Mouse (Mus musculus): ENCODE measurements around the gene BC052040. TPM values are rescaled to one million over a fixed set of nuclear protein-coding genes. Genes with fewer than 3 reads are reported as not detected.

The BC052040 gene
- total and polyA plus RNA-seq, 3 experiments = 9.8 to 64.0 (median 11.0) TPM

GRCm38 (mm10) chr2:115543212-115543611 is 38.3 kb upstream of the BC052040 start:
- no peaks in the 10 kb centered on the region for H3K27me3 ChIP-seq (ENCODE audit: insufficient read depth, low read length)
- H3K36me3 ChIP-seq (replicated peaks) = no peaks in the 10 kb centered on the region
- DNase-seq (ENCODE audit: low spot score) (no peak), ATAC-seq (ENCODE audit: extremely low read depth, insufficient number of reproducible peaks, low FRiP score, poor library complexity, severe bottlenecking) (no peak)
- H3K4me1 ChIP-seq (ENCODE audit: insufficient read depth, low read depth, low read length) = no peaks in the 10 kb centered on the region
- no peaks in the 10 kb centered on the region for H3K9me3 ChIP-seq (replicated peaks)
- TF ChIP-seq GATA2 (IDR thresholded peaks at IDR 0.05; ENCODE audit: borderline replicate concordance, low read depth, low read length) (no peak), GATA1 (IDR thresholded peaks at IDR 0.05; ENCODE audit: borderline replicate concordance, low read length) (no peak), POLR2AphosphoS5 (IDR thresholded peaks at IDR 0.05; ENCODE audit: insufficient replicate concordance, low read depth, low read length) (no peak), TAL1 (conservative IDR thresholded peaks at IDR 0.05; ENCODE audit: low read depth, low read length) (no peak), CTCF (IDR thresholded peaks at IDR 0.05; ENCODE audit: low read depth, low read length) (no peak)
- H3K4me3 ChIP-seq (ENCODE audit: low read depth, low read length) = no peak overlapping the region

DNA sequence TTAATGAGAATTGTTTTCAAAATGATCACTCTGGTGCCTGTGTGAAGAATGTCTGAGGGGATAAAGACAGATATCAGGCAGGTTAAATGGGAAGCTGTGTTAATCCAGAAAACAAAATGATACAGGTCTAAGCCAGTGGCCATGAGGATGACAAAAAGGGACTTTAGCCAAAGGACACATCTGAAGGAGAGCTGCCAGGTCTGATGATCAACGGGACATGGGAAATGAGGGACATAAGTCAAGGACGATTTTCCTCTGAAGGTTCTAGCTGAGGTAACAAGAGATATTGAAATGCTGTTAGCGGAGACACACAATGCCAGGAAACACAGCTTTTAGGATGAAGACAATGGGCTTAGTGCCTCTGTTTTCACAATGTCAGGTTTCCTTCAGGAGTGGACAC is 29.6 kb upstream of the BC052040 start:
- DNase-seq (ENCODE audit: low spot score) (no peak), ATAC-seq (ENCODE audit: extremely low read depth, insufficient number of reproducible peaks, low FRiP score, poor library complexity, severe bottlenecking) (no peak)
- Histone ChIP-seq H3K27me3 (ENCODE audit: insufficient read depth, low read length) (no peaks in the 10 kb centered on the region), H3K9me3 (replicated peaks) (no peaks in the 10 kb centered on the region), H3K4me1 (ENCODE audit: insufficient read depth, low read depth, low read length) (no peaks in the 10 kb centered on the region), H3K4me3 (ENCODE audit: low read depth, low read length) (no peak overlapping the region), H3K36me3 (replicated peaks) (no peaks in the 10 kb centered on the region)
- TF ChIP-seq GATA1 (IDR thresholded peaks at IDR 0.05; ENCODE audit: borderline replicate concordance, low read length) (no peak), TAL1 (conservative IDR thresholded peaks at IDR 0.05; ENCODE audit: low read depth, low read length) (no peak), POLR2AphosphoS5 (IDR thresholded peaks at IDR 0.05; ENCODE audit: insufficient replicate concordance, low read depth, low read length) (no peak), CTCF (IDR thresholded peaks at IDR 0.05; ENCODE audit: low read depth, low read length) (no peak), GATA2 (IDR thresholded peaks at IDR 0.05; ENCODE audit: borderline replicate concordance, low read depth, low read length) (no peak)

- no peak for ATAC-seq (ENCODE audit: extremely low read depth, insufficient number of reproducible peaks, low FRiP score, poor library complexity, severe bottlenecking)
Observed at GRCm38 (mm10) chr2:115562155-115562827, 19.2 kb upstream of the BC052040 start.

DNA sequence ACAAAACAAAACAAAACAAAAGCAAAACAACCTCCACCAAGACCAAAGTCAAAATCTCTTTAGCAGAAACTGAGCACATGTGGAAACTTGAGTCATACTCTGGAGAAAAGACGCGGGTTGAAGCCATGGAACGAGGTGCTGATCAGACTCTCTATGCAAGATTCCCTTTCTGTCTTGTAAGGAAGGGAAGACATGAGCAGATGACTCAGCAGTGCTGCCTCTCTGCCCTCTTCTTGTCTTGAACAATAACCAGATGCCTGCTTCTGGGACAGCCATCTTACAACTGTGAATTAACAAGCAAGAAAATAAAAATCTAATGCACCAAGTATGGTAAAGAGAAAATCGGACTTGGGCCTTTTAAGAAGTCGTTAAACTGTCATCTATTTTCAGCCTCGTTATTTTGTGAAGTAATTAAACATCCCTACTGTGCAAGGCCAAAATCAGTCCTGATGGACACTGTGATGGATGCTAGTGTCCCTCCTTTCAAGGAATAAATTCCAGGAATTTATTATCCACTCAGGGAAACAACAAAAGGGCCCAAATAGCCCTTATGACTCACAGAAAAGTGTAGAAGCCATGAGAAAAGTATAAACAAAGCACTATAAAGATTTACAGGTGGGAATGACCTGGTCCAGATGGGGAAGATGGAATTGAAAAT is 18.0 kb upstream of the BC052040 start:
- Histone ChIP-seq H3K4me3 (ENCODE audit: low read depth, low read length) (no peak overlapping the region), H3K4me1 (ENCODE audit: insufficient read depth, low read depth, low read length) (no peaks in the 10 kb centered on the region), H3K27me3 (ENCODE audit: insufficient read depth, low read length) (0 out of 2 replicates have a peak, but pooled peaks cover 6% of the 10 kb centered on the region), H3K36me3 (replicated peaks) (no peaks in the 10 kb centered on the region), H3K9me3 (replicated peaks) (no peaks in the 10 kb centered on the region)
- no peak for DNase-seq (ENCODE audit: low spot score)
- ATAC-seq (ENCODE audit: extremely low read depth, insufficient number of reproducible peaks, low FRiP score, poor library complexity, severe bottlenecking) = no peak
- no peak for TF ChIP-seq POLR2AphosphoS5 (IDR thresholded peaks at IDR 0.05; ENCODE audit: insufficient replicate concordance, low read depth, low read length)
- TF ChIP-seq GATA2 (IDR thresholded peaks at IDR 0.05; ENCODE audit: borderline replicate concordance, low read depth, low read length) = no peak
- TF ChIP-seq TAL1 (conservative IDR thresholded peaks at IDR 0.05; ENCODE audit: low read depth, low read length) = no peak
- TF ChIP-seq CTCF (IDR thresholded peaks at IDR 0.05; ENCODE audit: low read depth, low read length) = no peak
- TF ChIP-seq GATA1 (IDR thresholded peaks at IDR 0.05; ENCODE audit: borderline replicate concordance, low read length) = no peak

More at GRCm38 (mm10) chr2:115562155-115562827, 19.2 kb upstream of the BC052040 start:
- H3K27me3 ChIP-seq (ENCODE audit: insufficient read depth, low read length) = 0 out of 2 replicates have a peak, but pooled peaks cover 6% of the 10 kb centered on the region
- H3K36me3 ChIP-seq (replicated peaks) = no peaks in the 10 kb centered on the region
- H3K4me3 ChIP-seq (ENCODE audit: low read depth, low read length) = no peak overlapping the region
- no peak for TF ChIP-seq POLR2AphosphoS5 (IDR thresholded peaks at IDR 0.05; ENCODE audit: insufficient replicate concordance, low read depth, low read length)
- no peaks in the 10 kb centered on the region for H3K4me1 ChIP-seq (ENCODE audit: insufficient read depth, low read depth, low read length)
- DNase-seq (ENCODE audit: low spot score) = no peak
- H3K9me3 ChIP-seq (replicated peaks) = no peaks in the 10 kb centered on the region

- H3K27me3 ChIP-seq (ENCODE audit: insufficient read depth, low read length) = 0 out of 2 replicates have a peak, but pooled peaks cover 5% of the 10 kb centered on the region
- TF ChIP-seq GATA1 (IDR thresholded peaks at IDR 0.05; ENCODE audit: borderline replicate concordance, low read length) = no peak
- TF ChIP-seq TAL1 (conservative IDR thresholded peaks at IDR 0.05; ENCODE audit: low read depth, low read length) = no peak
- no peak for TF ChIP-seq GATA2 (IDR thresholded peaks at IDR 0.05; ENCODE audit: borderline replicate concordance, low read depth, low read length)
- no peak for TF ChIP-seq CTCF (IDR thresholded peaks at IDR 0.05; ENCODE audit: low read depth, low read length)
- no peak for TF ChIP-seq POLR2AphosphoS5 (IDR thresholded peaks at IDR 0.05; ENCODE audit: insufficient replicate concordance, low read depth, low read length)
- no peaks in the 10 kb centered on the region for H3K9me3 ChIP-seq (replicated peaks)
- no peaks in the 10 kb centered on the region for H3K36me3 ChIP-seq (replicated peaks)
- DNase-seq (ENCODE audit: low spot score) = no peak
- no peak overlapping the region for H3K4me3 ChIP-seq (ENCODE audit: low read depth, low read length)
- H3K4me1 ChIP-seq (ENCODE audit: insufficient read depth, low read depth, low read length) = no peaks in the 10 kb centered on the region
- ATAC-seq (ENCODE audit: extremely low read depth, insufficient number of reproducible peaks, low FRiP score, poor library complexity, severe bottlenecking) = no peak
Observed at GRCm38 (mm10) chr2:115571996-115572395, 9.5 kb upstream of the BC052040 start.

GRCm38 (mm10) chr2:115574802-115575201 is 6.7 kb upstream of the BC052040 start:
- DNase-seq (ENCODE audit: low spot score) (no peak), ATAC-seq (ENCODE audit: extremely low read depth, insufficient number of reproducible peaks, low FRiP score, poor library complexity, severe bottlenecking) (no peak)
- no peak overlapping the region for H3K4me3 ChIP-seq (ENCODE audit: low read depth, low read length)
- H3K36me3 ChIP-seq (replicated peaks) = peaks cover 2% of the 10 kb centered on the region
- peaks cover 10% of the 10 kb centered on the region; the same call in 1 of the 2 replicates for H3K4me1 ChIP-seq (ENCODE audit: insufficient read depth, low read depth, low read length)
- H3K9me3 ChIP-seq (replicated peaks) = no peaks in the 10 kb centered on the region
- TF ChIP-seq GATA1 (IDR thresholded peaks at IDR 0.05; ENCODE audit: borderline replicate concordance, low read length) (no peak), GATA2 (IDR thresholded peaks at IDR 0.05; ENCODE audit: borderline replicate concordance, low read depth, low read length) (no peak), TAL1 (conservative IDR thresholded peaks at IDR 0.05; ENCODE audit: low read depth, low read length) (no peak), POLR2AphosphoS5 (IDR thresholded peaks at IDR 0.05; ENCODE audit: insufficient replicate concordance, low read depth, low read length) (no peak), CTCF (IDR thresholded peaks at IDR 0.05; ENCODE audit: low read depth, low read length) (no peak)
- H3K27me3 ChIP-seq (ENCODE audit: insufficient read depth, low read length) = 0 out of 2 replicates have a peak, but pooled peaks cover 3% of the 10 kb centered on the region

Data from G1E (cell line).